8 mouse cellular contexts compared by ENCODE assay signal in genomic region chr4:116649411-116649810, GRCm38 (mm10). TPM values are rescaled to one million over a fixed set of nuclear protein-coding genes. Genes with fewer than 3 reads are reported as not detected.
DNase-seq lines count a peak whose midpoint lies in the region; ATAC-seq and TF ChIP-seq lines count a peak whose summit lies in the region.

No protein-coding gene starts in this region.

- no peaks in the 10 kb centered on the region for H3K9me3 ChIP-seq in heart, embryonic 13.5 days
- H3K9me3 ChIP-seq in embryonic facial prominence, embryonic 12.5 days = no peaks in the 10 kb centered on the region
- no peaks in the 10 kb centered on the region for H3K9me3 ChIP-seq in intestine, postnatal 0 days (ENCODE audit: control insufficient read depth)
- no peaks in the 10 kb centered on the region for H3K9me3 ChIP-seq in midbrain, embryonic 14.5 days (ENCODE audit: control insufficient read depth, low read length)

- no peaks in the 10 kb centered on the region for H3K27me3 ChIP-seq in heart, embryonic 13.5 days (replicated peaks)
- no peaks in the 10 kb centered on the region for H3K27me3 ChIP-seq in embryonic facial prominence, embryonic 12.5 days
- no peaks in the 10 kb centered on the region for H3K27me3 ChIP-seq in intestine, postnatal 0 days (replicated peaks; ENCODE audit: control insufficient read depth, insufficient read depth, low read length)
- H3K27me3 ChIP-seq in midbrain, embryonic 14.5 days (ENCODE audit: control insufficient read depth, insufficient read depth, low read length) = no peaks in the 10 kb centered on the region

- H3K4me3 ChIP-seq in heart, embryonic 13.5 days = peak overlapping the region; percentile 80
- peak overlapping the region; percentile 95; the same call in 1 of the 2 replicates for H3K4me3 ChIP-seq in embryonic facial prominence, embryonic 12.5 days
- peak overlapping the region; percentile 85; the same call in 1 of the 2 replicates for H3K4me3 ChIP-seq in intestine, postnatal 0 days (ENCODE audit: low read depth, low read length)
- peak overlapping the region; percentile 79; the same call in 1 of the 2 replicates for H3K4me3 ChIP-seq in midbrain, embryonic 14.5 days (replicated peaks; ENCODE audit: low read depth, low read length)

- H3K4me1 ChIP-seq in heart, embryonic 13.5 days = peaks cover 57% of the 10 kb centered on the region
- H3K4me1 ChIP-seq in embryonic facial prominence, embryonic 12.5 days = peaks cover 19% of the 10 kb centered on the region
- H3K4me1 ChIP-seq in intestine, postnatal 0 days (replicated peaks; ENCODE audit: control insufficient read depth, insufficient read depth, low read length) = peaks cover 6% of the 10 kb centered on the region
- peaks cover 25% of the 10 kb centered on the region for H3K4me1 ChIP-seq in midbrain, embryonic 14.5 days (ENCODE audit: control insufficient read depth, insufficient read depth, low read length)

- H3K4me2 ChIP-seq in heart, embryonic 13.5 days = peak overlapping the region; percentile 90
- H3K4me2 ChIP-seq in embryonic facial prominence, embryonic 12.5 days (replicated peaks) = peak overlapping the region; percentile 74
- H3K4me2 ChIP-seq in intestine, postnatal 0 days (replicated peaks; ENCODE audit: low read depth) = peak overlapping the region; percentile 74
- peak overlapping the region; percentile 85 for H3K4me2 ChIP-seq in midbrain, embryonic 14.5 days (ENCODE audit: low read length)

- H3K36me3 ChIP-seq in heart, embryonic 13.5 days = peaks cover 49% of the 10 kb centered on the region
- peaks cover 46% of the 10 kb centered on the region for H3K36me3 ChIP-seq in embryonic facial prominence, embryonic 12.5 days
- H3K36me3 ChIP-seq in intestine, postnatal 0 days (ENCODE audit: control insufficient read depth, insufficient read depth) = peaks cover 12% of the 10 kb centered on the region
- peaks cover 23% of the 10 kb centered on the region for H3K36me3 ChIP-seq in midbrain, embryonic 14.5 days (ENCODE audit: control insufficient read depth, insufficient read depth, low read length)

- no peak overlapping the region for H3K9ac ChIP-seq in heart, embryonic 13.5 days
- H3K9ac ChIP-seq in embryonic facial prominence, embryonic 12.5 days = no peak overlapping the region
- no peak overlapping the region for H3K9ac ChIP-seq in intestine, postnatal 0 days (ENCODE audit: low read depth, low read length)
- H3K9ac ChIP-seq in midbrain, embryonic 14.5 days (replicated peaks; ENCODE audit: low read length) = no peak overlapping the region

- no peak overlapping the region for H3K27ac ChIP-seq in heart, embryonic 13.5 days (replicated peaks)
- H3K27ac ChIP-seq in embryonic facial prominence, embryonic 12.5 days = no peak overlapping the region
- no peak overlapping the region for H3K27ac ChIP-seq in intestine, postnatal 0 days (ENCODE audit: low read depth, low read length)
- no peak overlapping the region for H3K27ac ChIP-seq in midbrain, embryonic 14.5 days (replicated peaks; ENCODE audit: low read depth, low read length)

- no peak for DNase-seq in heart, postnatal 4 days
- DNase-seq in midbrain, embryonic 14.5 days = no peak
- no peak for DNase-seq in testis, postnatal 14 days (ENCODE audit: low spot score)
- no peak for DNase-seq in cerebellum, postnatal 10 days

- no peak for TF ChIP-seq CTCF in intestine, postnatal 0 days (IDR thresholded peaks at IDR 0.05; ENCODE audit: low read depth)

- WGBS in heart, embryonic 13.5 days = 99% methylated on average over 2 of the region's 2 CpGs
- WGBS in embryonic facial prominence, embryonic 12.5 days = 93% methylated on average over 2 of the region's 2 CpGs
- WGBS in intestine, postnatal 0 days = 59% methylated on average over 2 of the region's 2 CpGs
- WGBS in midbrain, embryonic 14.5 days = over 99% methylated on average over 2 of the region's 2 CpGs

- ATAC-seq in heart, embryonic 13.5 days (ENCODE audit: extremely low read depth, insufficient number of reproducible peaks, low FRiP score, low TSS enrichment) = no peak
- ATAC-seq in embryonic facial prominence, embryonic 12.5 days (ENCODE audit: insufficient number of reproducible peaks, insufficient read depth, low FRiP score, low TSS enrichment) = no peak
- no peak for ATAC-seq in intestine, postnatal 0 days
- no peak for ATAC-seq in midbrain, embryonic 14.5 days (ENCODE audit: low FRiP score, low TSS enrichment)
- no peak for ATAC-seq in granulocyte monocyte progenitor cell, adult 5-6 weeks (replicated peaks; ENCODE audit: poor library complexity, severe bottlenecking)

RNA-seq across cellular contexts. Expression of gene Akr1a1, which starts 2.1 kb away (rescaled TPM):
- polyA plus RNA-seq in heart, embryonic 13.5 days (2015; fragmentation: Nextera tagmentation; extraction: Ambion mirVana) = 580 and 636 TPM in 2 replicates
- 100 to 1,000 TPM; 438 to 466 TPM for total RNA-seq in heart, postnatal 4 days (2021)
- 689 and 706 TPM in 2 replicates for polyA plus RNA-seq in embryonic facial prominence, embryonic 12.5 days (2016; fragmentation: Nextera tagmentation; extraction: Ambion mirVana)
- 860 and 870 TPM in 2 replicates for polyA plus RNA-seq in intestine, postnatal 0 days (2015; fragmentation: Nextera tagmentation; extraction: Ambion mirVana)
- polyA plus RNA-seq in midbrain, embryonic 14.5 days (2014; fragmentation: Nextera tagmentation; extraction: Ambion mirVana) = 638 and 660 TPM in 2 replicates
- 398 and 454 TPM in 2 replicates for total RNA-seq in granulocyte monocyte progenitor cell, adult 5-6 weeks (2014; fragmentation: Nextera tagmentation)
- 580 and 694 TPM in 2 replicates for total RNA-seq in granulocyte monocyte progenitor cell, adult 5-6 weeks (2017)

RNA-seq across cellular contexts. Expression of gene Nasp, which starts 21.7 kb away (rescaled TPM):
- polyA plus RNA-seq in heart, embryonic 13.5 days (2015; fragmentation: Nextera tagmentation; extraction: Ambion mirVana) = 87.3 and 87.4 TPM in 2 replicates
- total RNA-seq in heart, postnatal 4 days (2021) = 10 to 100 TPM; 89.1 to 92.2 TPM
- polyA plus RNA-seq in embryonic facial prominence, embryonic 12.5 days (2016; fragmentation: Nextera tagmentation; extraction: Ambion mirVana) = 246 and 256 TPM in 2 replicates
- 36.9 and 38.6 TPM in 2 replicates for polyA plus RNA-seq in intestine, postnatal 0 days (2015; fragmentation: Nextera tagmentation; extraction: Ambion mirVana)
- polyA plus RNA-seq in midbrain, embryonic 14.5 days (2014; fragmentation: Nextera tagmentation; extraction: Ambion mirVana) = 94.4 and 110 TPM in 2 replicates
- total RNA-seq in granulocyte monocyte progenitor cell, adult 5-6 weeks (2014; fragmentation: Nextera tagmentation) = 190 and 192 TPM in 2 replicates
- total RNA-seq in granulocyte monocyte progenitor cell, adult 5-6 weeks (2017) = 397 and 446 TPM in 2 replicates

RNA-seq across cellular contexts. Expression of gene Prdx1, which starts 35.9 kb away (rescaled TPM):
- polyA plus RNA-seq in heart, embryonic 13.5 days (2015; fragmentation: Nextera tagmentation; extraction: Ambion mirVana) = 967 and 1,034 TPM in 2 replicates
- total RNA-seq in heart, postnatal 4 days (2021) = 100 to 1,000 TPM; 393 to 438 TPM
- 1,087 and 1,115 TPM in 2 replicates for polyA plus RNA-seq in embryonic facial prominence, embryonic 12.5 days (2016; fragmentation: Nextera tagmentation; extraction: Ambion mirVana)
- polyA plus RNA-seq in intestine, postnatal 0 days (2015; fragmentation: Nextera tagmentation; extraction: Ambion mirVana) = 1,180 and 1,265 TPM in 2 replicates
- polyA plus RNA-seq in midbrain, embryonic 14.5 days (2014; fragmentation: Nextera tagmentation; extraction: Ambion mirVana) = 378 and 430 TPM in 2 replicates
- total RNA-seq in granulocyte monocyte progenitor cell, adult 5-6 weeks (2014; fragmentation: Nextera tagmentation) = 255 and 303 TPM in 2 replicates
- 264 and 283 TPM in 2 replicates for total RNA-seq in granulocyte monocyte progenitor cell, adult 5-6 weeks (2017)

RNA-seq across cellular contexts. Expression of gene Ccdc17, which starts 53.0 kb away (rescaled TPM):
- polyA plus RNA-seq in heart, embryonic 13.5 days (2015; fragmentation: Nextera tagmentation; extraction: Ambion mirVana) = 3.1 and 3.6 TPM in 2 replicates
- total RNA-seq in heart, postnatal 4 days (2021) = 1 to 10 TPM; 1.5 to 4.1 TPM
- polyA plus RNA-seq in embryonic facial prominence, embryonic 12.5 days (2016; fragmentation: Nextera tagmentation; extraction: Ambion mirVana) = 2.5 and 3.1 TPM in 2 replicates
- polyA plus RNA-seq in intestine, postnatal 0 days (2015; fragmentation: Nextera tagmentation; extraction: Ambion mirVana) = 4.1 and 6.1 TPM in 2 replicates
- polyA plus RNA-seq in midbrain, embryonic 14.5 days (2014; fragmentation: Nextera tagmentation; extraction: Ambion mirVana) = 5.4 and 5.9 TPM in 2 replicates
- total RNA-seq in granulocyte monocyte progenitor cell, adult 5-6 weeks (2014; fragmentation: Nextera tagmentation) = 11.4 TPM in 1 of 2 replicates, not detected in the other
- total RNA-seq in granulocyte monocyte progenitor cell, adult 5-6 weeks (2017) = 0.26 and 0.43 TPM in 2 replicates

RNA-seq across cellular contexts. Expression of gene Mmachc, which starts 58.8 kb away (rescaled TPM):
- polyA plus RNA-seq in heart, embryonic 13.5 days (2015; fragmentation: Nextera tagmentation; extraction: Ambion mirVana) = 33.5 and 35.1 TPM in 2 replicates
- 10 to 100 TPM; 26.5 to 32.4 TPM for total RNA-seq in heart, postnatal 4 days (2021)
- 26.4 and 28.5 TPM in 2 replicates for polyA plus RNA-seq in embryonic facial prominence, embryonic 12.5 days (2016; fragmentation: Nextera tagmentation; extraction: Ambion mirVana)
- 5.9 and 6.3 TPM in 2 replicates for polyA plus RNA-seq in intestine, postnatal 0 days (2015; fragmentation: Nextera tagmentation; extraction: Ambion mirVana)
- 16.3 and 20.6 TPM in 2 replicates for polyA plus RNA-seq in midbrain, embryonic 14.5 days (2014; fragmentation: Nextera tagmentation; extraction: Ambion mirVana)
- 31.0 and 32.4 TPM in 2 replicates for total RNA-seq in granulocyte monocyte progenitor cell, adult 5-6 weeks (2014; fragmentation: Nextera tagmentation)
- total RNA-seq in granulocyte monocyte progenitor cell, adult 5-6 weeks (2017) = 19.2 and 27.0 TPM in 2 replicates
